Mouse (Mus musculus) cortical plate, adult 2 months (tissue): ENCODE results near the gene Rbl2.

Experiments used
- CTCF ChIP-seq: fragments of 200-500 bp; IDR thresholded peaks from 2 replicates; pipeline ENCODE4 v1.5.1; 2011; ENCODE audit warnings: mild to moderate bottlenecking, control low read depth, low read length; ENCODE audit not compliant: insufficient read depth; ENCODE audit errors: extremely low read depth
- POLR2A ChIP-seq: fragments of 200-500 bp; IDR thresholded peaks from 2 replicates; pipeline ENCODE4 v1.6.1; 2011; ENCODE audit warnings: mild to moderate bottlenecking, low read length, control low read depth; ENCODE audit not compliant: insufficient read depth; ENCODE audit errors: extremely low read depth

DNA sequence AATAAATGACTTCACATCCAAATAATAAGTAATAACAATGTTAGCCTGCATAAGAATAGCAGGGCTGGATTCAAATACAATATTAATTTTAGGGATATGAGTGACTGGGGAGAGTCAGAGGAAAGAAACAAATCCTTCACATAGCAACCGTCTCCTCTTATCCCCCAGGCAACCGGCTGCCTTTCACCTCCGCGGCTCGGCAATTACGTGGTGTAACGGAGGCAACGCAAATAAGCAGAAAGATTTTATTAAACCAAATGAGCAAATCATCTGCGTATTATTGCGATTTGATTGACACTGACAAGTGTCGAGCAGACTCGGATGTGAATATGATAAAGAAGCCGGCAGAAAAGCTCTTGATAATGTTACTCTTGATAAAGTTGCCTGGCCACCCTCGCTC lies 101.1 kb downstream of the Rbl2 start:
- no peak for TF ChIP-seq CTCF
- TF ChIP-seq POLR2A: no peak
